Mouse (Mus musculus) myocyte (in vitro differentiated cells): ENCODE data around the gene Il2rb. TPM values are rescaled to one million over a fixed set of nuclear protein-coding genes. Genes with fewer than 3 reads are reported as not detected.

Experiments
- H3K27me3 ChIP-seq: one replicate; pipeline ENCODE4 v1.6.1; 2011; ENCODE audit not compliant: control insufficient read depth, insufficient read depth, insufficient read length
- H3K36me3 ChIP-seq: one replicate; pipeline ENCODE4 v1.6.1; 2011; ENCODE audit not compliant: control insufficient read depth, insufficient read depth
- H3K4me2 ChIP-seq: one replicate; pipeline ENCODE4 v1.6.1; 2011; ENCODE audit warnings: low read depth, control low read depth
- H3K4me3 ChIP-seq: one replicate; pipeline ENCODE4 v1.5.1; 2011; ENCODE audit warnings: mild to moderate bottlenecking, control low read depth, moderate library complexity
- H3K79me2 ChIP-seq: one replicate; pipeline ENCODE4 v1.6.1; 2011; ENCODE audit not compliant: control insufficient read depth, insufficient read depth
- H3ac ChIP-seq: one replicate; pipeline ENCODE4 v1.6.1; 2011; ENCODE audit not compliant: control insufficient read depth, insufficient read length
- CEBPB ChIP-seq: IDR thresholded peaks from 2 replicates; pipeline ENCODE4 v1.6.1; 2011; ENCODE audit warnings: mild to moderate bottlenecking, moderate library complexity; ENCODE audit not compliant: poor library complexity, insufficient read depth, severe bottlenecking
- E2F4 ChIP-seq: IDR thresholded peaks from one replicate; pipeline ENCODE4 v1.6.1; 2011; ENCODE audit warnings: mild to moderate bottlenecking, control low read depth, moderate library complexity; ENCODE audit not compliant: insufficient read depth
- MAX ChIP-seq: IDR thresholded peaks from one replicate; pipeline ENCODE4 v1.6.1; 2011; ENCODE audit warnings: low read depth, mild to moderate bottlenecking, control low read depth
- MYOD1 ChIP-seq, 3 experiments: IDR thresholded peaks; one replicate each; pipeline ENCODE4 v1.6.1; 2011; ENCODE audit warnings: control low read depth in 2 of 3, low read depth in 2 of 3, mild to moderate bottlenecking in 2 of 3, moderate library complexity in 1 of 3; ENCODE audit not compliant: insufficient read length in 2 of 3, control insufficient read depth in 1 of 3
- MYOG ChIP-seq, 3 experiments: IDR thresholded peaks; one replicate each; pipeline ENCODE4 v1.6.1; 2011; ENCODE audit warnings: control low read depth in 2 of 3, low read depth in 2 of 3, mild to moderate bottlenecking in 2 of 3; ENCODE audit not compliant: insufficient read length in 2 of 3, control insufficient read depth in 1 of 3, insufficient read depth in 1 of 3
- POLR2A ChIP-seq: IDR thresholded peaks from one replicate; pipeline ENCODE4 v1.6.1; 2011; ENCODE audit warnings: low read depth, mild to moderate bottlenecking, control low read depth, moderate library complexity; ENCODE audit not compliant: insufficient read length
- POLR2AphosphoS2 ChIP-seq: IDR thresholded peaks from one replicate; pipeline ENCODE4 v1.6.1; 2011; ENCODE audit warnings: low read depth, control low read depth; ENCODE audit not compliant: insufficient read length
- REST ChIP-seq: IDR thresholded peaks from one replicate; pipeline ENCODE4 v1.6.1; 2011; ENCODE audit warnings: mild to moderate bottlenecking, control low read depth, moderate library complexity; ENCODE audit not compliant: insufficient read depth, insufficient read length
- SRF ChIP-seq: IDR thresholded peaks from one replicate; pipeline ENCODE4 v1.6.1; 2011; ENCODE audit warnings: low read depth; ENCODE audit not compliant: control insufficient read depth, insufficient read length
- TCF12 ChIP-seq: IDR thresholded peaks from one replicate; pipeline ENCODE4 v1.6.1; 2011; ENCODE audit warnings: mild to moderate bottlenecking, control low read depth; ENCODE audit not compliant: poor library complexity, insufficient read depth, severe bottlenecking
- TCF3 ChIP-seq: IDR thresholded peaks from one replicate; pipeline ENCODE4 v1.6.1; 2011; ENCODE audit warnings: low read depth, control low read depth; ENCODE audit not compliant: insufficient read length
- USF1 ChIP-seq: IDR thresholded peaks from one replicate; pipeline ENCODE4 v1.6.1; 2011; ENCODE audit warnings: low read depth, mild to moderate bottlenecking, control low read depth, moderate library complexity
- polyA plus RNA-seq: library from polyadenylated mRNA; unstranded; fragments of >200 nt; fragmentation: generic; extraction: Trizol; gene quantifications from one replicate; pipeline ENCODE4 v1.2.1, GENCODE M21; 2012; ENCODE audit warnings: missing spikeins

The Il2rb gene
- polyA plus RNA-seq, 1 experiment: 0.67 TPM

DNA sequence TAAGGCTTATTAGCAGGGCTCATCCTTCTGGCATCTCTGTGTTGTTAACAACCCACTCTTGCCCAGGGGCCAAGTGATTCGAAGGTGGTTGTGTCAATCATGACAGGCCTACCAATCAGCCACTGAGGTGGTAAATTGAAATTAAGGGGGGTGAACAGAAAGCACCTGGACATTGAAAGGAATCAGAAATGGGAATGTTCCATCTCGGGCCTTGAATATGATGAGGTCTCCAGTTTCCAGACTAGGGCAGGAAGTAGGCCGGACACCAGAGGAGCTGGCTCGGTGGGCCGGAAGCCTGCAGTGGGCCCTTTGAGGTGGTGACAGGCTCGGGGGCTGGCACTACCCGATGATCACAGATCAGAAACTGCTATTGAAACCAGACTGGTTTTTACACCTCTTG is 32.9 kb upstream of the Il2rb start:
- Histone ChIP-seq H3K4me3 (peak overlapping the region; percentile 62), H3K4me2 (peak overlapping the region; percentile 93), H3K79me2 (peaks cover 22% of the 10 kb centered on the region), H3K27me3 (no peaks in the 10 kb centered on the region), H3K36me3 (no peaks in the 10 kb centered on the region), H3ac (no peak overlapping the region)
- TF ChIP-seq E2F4 (peak; percentile 66), MYOD1 (IDR thresholded peaks at IDR 0.05; ENCODE audit: control insufficient read depth in 1 of 3, insufficient read length in 2 of 3, low read depth in 2 of 3) (no peak)

DNA sequence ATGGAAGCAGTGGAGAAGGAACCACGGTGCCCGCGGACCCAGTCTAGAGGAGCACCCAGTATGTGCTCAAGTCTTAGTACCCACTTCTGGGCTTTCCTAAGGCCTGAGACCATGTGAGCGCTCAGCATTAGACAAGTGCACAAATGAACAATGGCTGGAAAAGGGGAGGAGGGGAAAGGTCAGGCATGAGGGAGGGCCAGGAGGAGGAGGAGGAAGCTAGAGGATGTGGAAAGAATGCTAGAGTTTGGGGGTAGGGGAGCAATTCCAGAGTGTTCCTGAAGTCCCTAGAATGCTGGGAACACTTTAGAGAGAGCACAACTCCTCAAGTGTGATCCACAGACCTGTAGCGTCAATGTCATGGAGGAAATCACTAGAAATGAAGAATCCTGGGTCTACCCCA is 29.1 kb upstream of the Il2rb start:
- Histone ChIP-seq H3K79me2 (peaks cover 19% of the 10 kb centered on the region), H3K4me2 (no peak overlapping the region), H3K4me3 (no peak overlapping the region), H3K36me3 (no peaks in the 10 kb centered on the region), H3K27me3 (no peaks in the 10 kb centered on the region), H3ac (no peak overlapping the region)
- TF ChIP-seq REST: no peak
- no peak for TF ChIP-seq USF1
- TF ChIP-seq E2F4: no peak
- TF ChIP-seq POLR2A: no peak
- TF ChIP-seq POLR2AphosphoS2: no peak
- no peak for TF ChIP-seq MYOD1 (IDR thresholded peaks at IDR 0.05; ENCODE audit: control insufficient read depth in 1 of 3, insufficient read length in 2 of 3, low read depth in 2 of 3)
- TF ChIP-seq TCF3: no peak
- no peak for TF ChIP-seq TCF12
- TF ChIP-seq MYOG (IDR thresholded peaks at IDR 0.05; ENCODE audit: control insufficient read depth in 1 of 3, insufficient read depth in 1 of 3, insufficient read length in 2 of 3, low read depth in 2 of 3): no peak
- TF ChIP-seq CEBPB: no peak

DNA sequence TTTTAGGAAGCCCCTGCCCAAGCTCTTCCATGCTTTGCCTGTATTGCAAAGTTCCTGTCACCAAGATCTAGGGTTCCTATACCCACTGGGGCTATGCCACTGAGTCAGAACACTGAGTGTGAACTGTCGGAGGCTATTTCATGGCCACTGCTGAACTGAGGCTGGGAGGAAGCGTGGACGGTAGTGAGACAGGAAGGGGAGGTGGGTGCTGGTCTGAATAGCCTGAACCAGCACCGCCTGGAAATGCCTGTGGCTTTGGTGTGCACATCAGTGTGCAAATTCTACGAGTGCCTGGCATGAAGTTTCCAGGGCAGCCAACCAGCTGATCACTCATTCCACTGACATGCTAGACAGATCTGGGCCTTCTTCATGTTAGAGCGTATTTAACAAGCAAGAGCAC is 26.8 kb upstream of the Il2rb start:
- Histone ChIP-seq H3K36me3 (no peaks in the 10 kb centered on the region), H3K79me2 (no peaks in the 10 kb centered on the region), H3K4me3 (no peak overlapping the region), H3ac (no peak overlapping the region), H3K4me2 (no peak overlapping the region), H3K27me3 (no peaks in the 10 kb centered on the region)
- no peak for TF ChIP-seq POLR2A
- TF ChIP-seq REST: no peak
- TF ChIP-seq TCF12: no peak
- TF ChIP-seq POLR2AphosphoS2: peak; percentile 32
- no peak for TF ChIP-seq MYOD1 (IDR thresholded peaks at IDR 0.05; ENCODE audit: control insufficient read depth in 1 of 3, insufficient read length in 2 of 3, low read depth in 2 of 3)
- TF ChIP-seq CEBPB: no peak

DNA sequence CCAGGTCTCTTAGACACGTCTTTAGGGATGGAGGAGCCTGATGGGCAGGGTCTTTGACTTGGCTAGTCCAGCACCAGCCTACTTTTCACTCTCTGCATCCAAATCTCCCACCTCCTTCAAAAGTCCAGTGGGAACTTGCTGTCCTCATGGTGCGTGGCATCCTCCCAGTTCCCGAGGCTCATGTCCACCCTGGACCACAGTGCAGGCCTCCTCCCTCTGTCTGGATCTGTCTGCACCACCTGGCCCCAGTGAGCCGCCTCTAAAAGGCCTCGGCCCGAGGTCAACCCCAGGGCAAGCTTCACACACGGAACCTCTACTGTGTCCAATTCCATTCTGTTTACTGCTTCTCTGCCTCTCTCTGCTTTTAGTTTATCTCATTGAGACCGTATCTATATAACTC is 26.3 kb upstream of the Il2rb start:
- no peaks in the 10 kb centered on the region for H3K36me3 ChIP-seq
- no peak overlapping the region for H3K4me2 ChIP-seq
- no peaks in the 10 kb centered on the region for H3K27me3 ChIP-seq
- no peak overlapping the region for H3ac ChIP-seq
- H3K79me2 ChIP-seq: no peaks in the 10 kb centered on the region
- TF ChIP-seq MAX (no peak), REST (no peak), SRF (no peak), MYOD1 (IDR thresholded peaks at IDR 0.05; ENCODE audit: control insufficient read depth in 1 of 3, insufficient read length in 2 of 3, low read depth in 2 of 3) (no peak)
- H3K4me3 ChIP-seq: no peak overlapping the region

DNA sequence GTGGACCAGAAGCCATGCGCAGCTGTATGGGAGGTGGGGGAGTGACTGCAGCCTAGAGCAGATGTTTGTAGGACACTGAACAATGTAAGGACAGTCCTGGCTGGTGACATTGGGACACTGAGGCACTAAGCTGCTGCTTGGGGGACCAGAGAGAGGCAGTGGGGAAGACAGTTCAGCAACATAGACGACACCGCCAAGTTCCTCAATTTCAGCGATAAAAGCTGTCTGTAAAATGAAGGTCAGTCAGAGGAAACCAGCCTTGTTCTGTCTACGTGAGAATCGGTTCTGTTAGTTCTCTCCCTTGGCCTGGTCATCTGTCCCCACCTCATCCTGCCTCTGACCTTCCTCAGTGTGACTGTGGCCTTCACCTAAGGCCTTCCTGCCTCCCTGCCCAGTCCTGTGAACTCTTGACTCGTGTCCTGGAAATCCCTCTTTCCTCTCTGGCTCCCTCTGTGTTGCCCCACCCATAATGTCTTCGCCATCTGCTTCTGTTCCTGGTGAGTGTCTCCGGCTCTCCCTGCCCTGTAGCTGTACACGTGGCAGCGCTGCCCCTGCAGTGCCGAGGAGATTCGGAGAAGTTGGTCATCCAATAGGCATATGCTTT is 25.1 kb upstream of the Il2rb start:
- no peaks in the 10 kb centered on the region for H3K27me3 ChIP-seq
- H3K36me3 ChIP-seq: no peaks in the 10 kb centered on the region
- no peak for TF ChIP-seq E2F4
- TF ChIP-seq REST: no peak
- peak; percentile 46 for TF ChIP-seq POLR2AphosphoS2
- H3ac ChIP-seq: no peak overlapping the region
- H3K79me2 ChIP-seq: no peaks in the 10 kb centered on the region
- no peak overlapping the region for H3K4me2 ChIP-seq
- no peak overlapping the region for H3K4me3 ChIP-seq

DNA sequence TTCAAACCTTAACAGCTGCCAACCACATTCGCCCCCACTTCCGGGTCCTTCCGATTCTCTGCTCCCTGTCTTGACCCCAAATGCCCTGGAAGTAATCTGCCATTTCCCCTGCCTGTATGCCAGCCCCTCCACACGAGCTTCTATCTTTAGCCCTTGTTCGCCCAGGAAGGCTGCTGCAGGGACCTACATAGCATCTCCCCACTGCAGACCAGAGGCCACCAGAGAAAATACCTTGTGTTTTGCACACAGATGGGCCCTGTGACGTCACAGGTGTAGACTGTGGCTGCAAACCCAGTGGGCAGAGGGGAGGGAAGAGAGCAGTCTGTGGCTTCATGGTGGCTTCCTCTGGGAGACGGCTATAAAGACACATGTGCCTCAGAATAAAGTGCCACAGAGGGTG is 23.1 kb upstream of the Il2rb start:
- TF ChIP-seq REST: no peak
- peak overlapping the region; percentile 0 for H3K4me2 ChIP-seq

More for the DNA sequence above, 23.1 kb upstream of the Il2rb start:
- Histone ChIP-seq H3K27me3 (no peaks in the 10 kb centered on the region), H3K4me3 (no peak overlapping the region), H3ac (no peak overlapping the region), H3K79me2 (no peaks in the 10 kb centered on the region), H3K36me3 (no peaks in the 10 kb centered on the region)
